Mouse (Mus musculus) induced T-regulatory cell, adult 2 months (primary cell): ENCODE results near the gene Pld2.
"Not testable (repeated sequence)": the region's sequence is repeated elsewhere in the genome, so short reads cannot be mapped to it uniquely, and the experiment has no call there.

Experiments used
- DNase-seq: peaks from one replicate; pipeline ENCODE4 v3.0.0-alpha.2; 2012; ENCODE audit warnings: low read depth

Pld2 gene

DNA sequence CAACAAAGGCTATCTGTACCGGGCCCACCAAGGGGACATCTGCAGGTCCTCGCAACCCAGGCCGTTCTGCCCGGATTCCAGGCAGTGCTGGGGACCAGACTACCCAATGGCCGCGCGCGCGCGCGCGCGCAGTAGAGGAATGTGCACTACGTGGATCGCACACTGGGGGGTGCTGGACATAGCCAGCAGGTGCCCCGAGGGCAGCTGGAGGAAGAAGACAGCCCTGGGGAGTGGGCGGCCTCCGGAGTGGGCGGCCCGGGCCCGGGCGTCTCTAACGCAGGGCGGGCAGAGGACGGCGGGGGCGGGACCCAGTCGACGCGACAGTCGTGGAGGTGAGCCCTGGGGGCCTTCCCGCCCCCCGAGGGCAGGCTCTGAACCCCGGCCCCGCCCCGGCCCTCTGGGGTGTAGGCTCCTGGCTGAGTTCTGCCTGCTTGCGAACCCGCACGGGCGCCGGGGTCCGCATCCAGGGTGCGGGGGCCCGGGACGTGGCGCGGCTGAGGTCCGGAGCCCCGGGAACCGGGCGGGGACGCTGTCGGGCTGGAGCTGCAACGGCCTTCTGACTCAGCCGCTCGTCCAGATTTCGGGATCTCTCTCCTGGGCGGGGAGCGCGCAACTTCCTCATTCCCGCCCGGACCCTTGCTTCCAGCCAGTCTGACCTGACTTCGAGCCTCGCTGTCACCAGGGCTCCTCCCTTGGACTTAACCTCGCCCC, at the start of gene Pld2:
Gene Pld2 (plus strand): TSS at position 188 of the 711 bp plus-strand sequence.
- DNase-seq: peak; percentile 91

DNA sequence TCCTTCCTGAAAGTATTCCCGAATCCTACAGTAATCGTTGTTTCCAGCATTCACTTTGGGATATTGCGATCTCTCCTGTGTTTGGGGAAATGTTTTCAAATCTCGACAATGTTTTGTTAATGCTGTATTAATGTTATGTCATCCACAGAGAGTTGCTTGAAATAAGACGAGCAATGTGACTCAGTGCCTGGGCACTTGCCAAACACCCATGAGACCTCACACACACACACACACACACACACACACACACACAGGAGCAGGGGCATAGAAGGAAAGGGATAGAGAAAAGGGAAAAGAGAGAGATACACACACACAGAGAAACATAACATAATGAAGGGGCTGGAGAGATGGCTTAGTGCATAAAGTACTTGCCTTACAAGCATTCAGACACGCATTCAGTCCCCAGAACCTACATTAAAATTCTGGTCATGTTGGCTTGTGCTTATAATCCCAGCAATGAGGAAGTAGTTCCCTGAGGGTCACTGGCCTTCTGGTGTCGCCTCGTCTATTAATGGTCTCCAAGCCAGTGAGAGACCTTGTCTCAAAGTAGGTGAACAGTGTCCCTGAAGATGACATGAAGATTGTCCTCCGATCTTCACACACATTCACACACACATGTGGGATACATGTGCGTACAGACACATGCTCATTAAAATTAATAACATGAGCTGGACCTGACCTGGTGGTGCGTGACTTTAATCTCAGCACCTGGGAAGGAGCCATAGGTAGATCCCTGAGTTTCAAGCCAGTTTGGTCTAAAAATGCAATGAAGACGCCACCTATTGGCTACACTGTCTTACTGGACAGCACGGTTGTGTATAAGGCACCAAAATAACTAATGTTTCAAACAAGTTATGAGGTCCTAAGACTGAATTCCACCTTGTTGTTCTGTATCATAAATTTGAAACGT, 40.0 kb upstream of the Pld2 start:
- peak; percentile 47 for DNase-seq

DNA sequence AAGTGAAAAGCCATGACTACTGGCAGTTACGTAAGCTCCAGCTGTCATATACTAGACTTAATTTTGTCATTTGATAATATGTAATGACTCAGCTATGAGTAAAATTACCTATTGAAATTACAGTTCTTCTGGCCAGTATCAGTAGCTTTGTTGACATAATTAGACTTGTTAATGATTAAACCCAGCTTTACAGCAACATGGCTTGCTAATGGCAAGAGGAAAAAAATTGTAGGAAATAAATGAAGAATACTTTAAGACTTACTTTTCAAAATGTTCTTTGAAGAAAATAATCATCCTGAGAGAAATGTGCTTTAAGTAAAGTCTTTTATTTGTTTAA, 39.4 kb upstream of the Pld2 start:
- DNase-seq: no peak

DNA sequence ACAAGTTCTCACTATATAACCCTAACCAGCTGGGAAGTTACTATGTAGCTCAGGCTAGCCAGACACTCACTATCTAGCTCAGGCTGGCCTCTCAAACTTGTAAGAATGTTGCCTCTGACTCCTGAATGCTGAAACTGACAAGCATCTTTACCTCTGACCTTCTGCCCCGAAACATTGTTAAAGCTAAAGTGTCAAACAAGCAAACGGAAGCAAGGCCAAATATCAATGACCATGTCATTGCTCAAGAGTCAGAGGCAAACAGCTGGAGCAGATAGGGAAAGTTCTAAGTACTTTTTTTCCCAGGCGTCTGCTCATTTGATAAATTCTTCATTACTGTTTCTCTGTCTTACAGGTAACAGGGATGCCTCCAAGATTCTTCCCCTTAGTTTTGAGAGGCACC, 37.8 kb upstream of the Pld2 start:
- DNase-seq: no peak

DNA sequence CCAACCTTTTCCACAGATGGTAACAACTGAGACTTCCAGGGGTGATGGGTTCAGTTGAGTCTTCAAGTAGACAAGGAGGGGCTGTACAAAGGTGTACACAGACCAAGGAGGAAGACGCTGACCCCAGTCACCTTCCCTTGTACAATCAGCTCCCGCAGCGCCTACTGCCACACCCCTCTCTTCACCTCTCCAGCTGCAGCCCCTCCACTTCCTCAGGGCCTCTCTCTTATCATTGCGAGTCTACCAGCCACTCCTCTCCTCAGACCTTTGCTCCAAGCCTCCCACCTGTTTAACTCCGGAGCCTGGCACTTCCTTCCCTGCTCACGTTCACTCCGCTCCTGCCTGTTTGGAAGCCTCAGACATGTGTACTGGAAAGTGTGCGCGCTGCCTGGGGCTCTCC, 34.9 kb upstream of the Pld2 start, which contains the start of gene Tm4sf5:
Gene Tm4sf5 (plus strand): TSS at position 275 of the 400 bp plus-strand sequence.
- no peak for DNase-seq

DNA sequence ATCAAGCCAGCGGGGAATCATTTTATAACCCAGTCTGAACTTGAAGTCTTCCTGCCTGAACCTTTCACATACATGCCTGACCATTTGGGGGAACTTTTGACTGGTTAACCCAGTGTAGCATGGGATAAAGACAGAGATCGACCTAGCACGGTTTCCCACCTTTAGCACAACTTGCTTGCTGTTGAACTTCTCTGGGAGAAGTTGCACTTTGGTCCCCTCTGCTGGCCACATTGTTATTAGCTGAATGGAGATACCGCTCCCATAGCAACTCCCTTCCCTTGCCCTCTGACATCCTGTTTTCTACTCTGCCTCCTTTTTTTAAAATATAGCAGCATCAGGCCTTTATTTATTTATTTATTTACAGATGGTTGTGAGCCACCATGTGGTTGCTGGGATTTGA, 33.5 kb upstream of the Pld2 start:
- DNase-seq: peak; percentile 89

DNA sequence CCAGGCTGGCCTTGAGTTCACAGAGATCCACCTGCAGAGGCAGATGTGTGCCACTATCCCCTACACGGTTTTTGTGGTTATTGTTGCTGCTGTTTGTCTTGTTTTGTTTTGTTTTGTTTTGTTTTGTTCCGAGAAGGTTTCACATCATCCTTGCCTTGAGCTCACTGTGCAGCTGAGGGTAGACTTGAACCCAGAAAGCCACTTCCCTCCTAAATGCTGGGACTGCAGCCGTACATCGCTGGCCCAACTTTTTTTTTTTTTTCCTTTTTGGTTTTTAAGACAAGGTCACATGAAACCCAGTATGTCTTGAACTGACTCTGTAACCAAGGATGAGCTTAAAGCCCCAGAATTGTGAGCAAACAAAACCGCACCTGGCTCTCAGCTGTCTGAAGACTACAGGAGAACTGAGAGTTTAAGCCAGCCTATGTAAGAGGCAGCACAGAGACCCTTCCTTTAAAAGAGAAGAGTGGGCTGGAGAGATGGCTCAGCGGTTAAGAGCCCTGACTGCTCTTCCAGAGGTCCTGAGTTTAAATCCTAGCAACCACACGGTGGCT, 32.8 kb upstream of the Pld2 start:
- no peak for DNase-seq

DNA sequence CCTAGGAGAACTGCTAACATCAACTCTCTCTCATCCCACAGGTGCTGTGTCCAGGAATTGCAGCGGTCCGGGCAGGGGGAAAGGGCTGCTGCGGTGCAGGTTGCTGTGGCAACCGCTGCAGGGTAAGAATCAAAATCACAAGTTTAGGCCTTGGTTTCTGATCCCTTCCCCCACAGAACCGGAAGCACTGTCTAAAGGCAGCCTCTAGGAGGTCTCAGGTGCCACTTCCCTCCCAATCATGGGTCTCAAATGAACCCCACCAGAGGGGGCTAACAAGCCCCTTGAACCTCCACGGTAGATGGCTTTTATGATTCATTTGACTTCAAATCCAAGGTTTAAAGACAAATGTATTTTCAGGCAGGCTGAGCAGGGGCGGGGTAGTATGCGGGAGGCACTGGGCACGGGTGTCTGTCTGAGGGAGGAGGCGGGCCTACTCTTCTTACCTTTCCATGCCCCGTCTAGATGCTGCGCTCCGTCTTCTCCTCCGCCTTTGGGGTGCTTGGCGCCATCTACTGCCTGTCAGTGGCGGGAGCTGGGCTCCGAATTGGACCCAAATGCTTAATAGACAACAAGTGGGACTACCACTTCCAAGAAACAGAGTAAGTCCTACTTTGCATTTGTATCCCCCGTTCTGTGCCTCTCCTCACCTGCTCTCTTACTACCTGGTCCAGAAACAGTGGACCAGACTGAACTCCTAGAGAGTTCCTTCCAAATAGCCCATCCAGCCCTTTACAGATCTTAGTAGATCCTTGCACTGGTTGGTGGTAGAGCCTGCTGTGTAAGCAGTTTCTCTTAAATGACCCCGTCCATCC, 29.9 kb upstream of the Pld2 start:
- peak; percentile 86 for DNase-seq

DNA sequence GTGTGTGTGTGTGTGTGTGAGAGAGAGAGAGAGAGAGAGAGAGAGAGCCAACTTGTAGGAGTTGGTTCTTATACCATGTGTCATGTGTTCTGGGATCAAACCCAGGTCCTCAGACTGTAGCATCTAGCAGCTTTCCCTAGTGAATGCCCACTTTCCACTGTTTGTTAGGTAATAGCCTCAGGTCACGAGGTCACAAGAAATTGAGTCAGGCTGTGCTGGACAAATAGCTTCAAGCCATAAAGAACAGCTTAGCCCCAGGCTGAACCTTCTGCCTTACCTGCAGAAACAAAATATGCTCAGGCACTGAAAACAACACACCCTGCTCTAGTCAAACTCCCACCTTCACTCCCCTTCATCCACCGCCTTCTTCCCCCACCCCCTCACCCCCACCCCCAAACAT, 28.6 kb upstream of the Pld2 start:
- no peak for DNase-seq

DNA sequence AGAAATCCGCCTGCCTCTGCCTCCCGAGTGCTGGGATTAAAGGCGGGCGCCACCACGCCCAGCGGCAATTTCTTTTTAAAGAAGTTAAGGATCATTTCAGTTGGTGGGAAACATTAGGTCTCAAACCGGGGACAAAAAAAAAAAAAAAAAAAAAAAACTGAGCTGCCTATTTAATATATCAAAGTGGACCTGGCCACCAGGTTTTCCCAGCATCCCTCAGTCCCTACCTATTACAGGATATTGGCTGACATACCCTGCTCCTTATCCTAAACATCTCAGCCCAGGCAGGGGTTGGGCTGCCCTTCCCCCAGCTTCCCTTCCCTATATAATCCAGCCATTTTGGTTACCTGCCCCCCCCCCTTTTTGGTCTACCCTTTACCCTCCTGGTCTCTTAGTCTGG, 28.0 kb upstream of the Pld2 start:
- DNase-seq: no peak

DNA sequence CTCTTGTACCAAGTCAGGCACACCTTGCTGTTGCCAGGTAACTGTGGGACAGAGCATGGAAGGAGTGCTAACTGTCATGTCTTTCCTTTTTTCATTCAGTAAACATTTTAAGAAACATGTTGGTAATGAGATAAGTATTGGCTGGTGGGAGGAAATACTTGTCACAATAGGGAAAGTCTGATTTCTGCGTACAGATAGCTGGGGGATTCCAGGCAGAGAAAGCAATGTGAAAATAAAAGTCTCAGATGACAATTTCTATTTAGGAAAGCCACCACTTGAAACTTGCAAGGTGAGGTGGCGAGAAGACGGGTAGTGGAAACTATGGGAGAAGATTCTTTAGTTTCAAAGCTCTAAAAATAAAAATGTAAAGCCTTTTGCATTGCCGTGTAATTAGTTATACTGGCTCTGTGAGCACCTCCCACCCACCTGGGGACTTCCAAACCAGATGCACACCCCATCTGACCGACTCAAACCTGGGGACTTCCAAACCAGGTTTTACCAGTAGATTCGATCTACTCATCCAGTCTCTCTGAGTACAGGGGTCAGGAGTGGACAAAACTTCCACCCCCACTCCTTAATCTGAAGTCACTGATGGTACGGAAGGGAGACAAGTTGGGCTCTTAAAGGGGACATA, 27.0 kb upstream of the Pld2 start:
- peak; percentile 72 for DNase-seq

DNA sequence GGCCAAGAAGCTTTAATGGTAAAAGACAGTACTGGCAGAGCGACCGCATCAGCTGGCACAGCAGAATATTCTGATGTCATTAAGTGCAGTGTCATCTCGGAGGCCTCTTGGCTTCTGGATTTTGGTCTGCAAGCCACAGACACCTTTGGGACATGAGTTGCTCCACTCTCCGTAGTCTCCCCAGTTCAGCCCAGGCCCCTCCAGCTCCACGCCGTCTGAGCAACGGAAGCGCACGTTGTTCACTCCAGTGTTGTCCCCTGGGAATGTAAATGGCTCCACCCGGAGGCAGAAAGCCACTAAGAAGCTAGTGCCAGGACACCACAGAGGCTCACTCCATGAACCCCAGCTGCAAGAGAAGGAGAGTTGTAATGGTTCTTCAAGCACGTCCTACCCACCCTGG, 26.3 kb upstream of the Pld2 start:
- DNase-seq: no peak

DNA sequence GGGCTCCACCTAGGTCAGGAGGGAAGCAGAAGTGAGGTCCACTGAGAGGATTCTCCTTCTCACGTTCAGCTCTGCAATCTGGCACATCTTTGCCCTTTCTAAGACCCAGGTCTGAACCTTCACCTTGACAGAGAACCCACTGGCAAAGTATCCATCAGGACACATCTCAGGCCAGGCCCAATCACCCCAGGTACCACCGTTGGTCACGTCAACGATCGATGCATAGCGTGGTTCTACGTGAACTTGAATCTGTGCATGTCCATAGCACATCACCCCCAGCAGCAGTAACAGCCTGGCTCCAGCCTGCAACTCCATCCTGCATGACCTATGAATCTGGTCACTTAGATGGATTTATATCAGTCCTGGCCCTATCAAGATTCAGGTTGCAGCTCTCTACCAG, 25.6 kb upstream of the Pld2 start, which contains the start of gene Vmo1:
Gene Vmo1 (minus strand): TSS at position 329 of the 400 bp plus-strand sequence.
- DNase-seq: no peak

DNA sequence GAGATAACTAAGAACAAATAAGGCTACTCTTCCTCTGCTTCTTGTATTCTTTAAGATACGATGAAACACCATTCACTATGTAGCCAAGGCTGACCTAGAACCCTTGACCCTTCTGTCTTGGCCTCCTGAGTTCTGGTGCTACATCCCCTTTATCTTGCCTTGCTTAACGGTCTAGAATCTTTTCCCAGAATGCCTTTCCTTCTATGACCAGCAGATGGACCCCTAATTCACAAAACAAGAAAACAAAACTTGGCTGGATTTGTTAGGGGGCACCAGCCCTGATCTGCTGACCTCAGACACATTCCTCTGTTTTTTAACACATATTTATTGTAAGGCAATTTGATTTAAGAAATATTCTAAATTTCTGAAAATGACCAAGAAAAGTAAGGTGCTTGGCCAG, 23.5 kb upstream of the Pld2 start:
- peak; percentile 81 for DNase-seq

DNA sequence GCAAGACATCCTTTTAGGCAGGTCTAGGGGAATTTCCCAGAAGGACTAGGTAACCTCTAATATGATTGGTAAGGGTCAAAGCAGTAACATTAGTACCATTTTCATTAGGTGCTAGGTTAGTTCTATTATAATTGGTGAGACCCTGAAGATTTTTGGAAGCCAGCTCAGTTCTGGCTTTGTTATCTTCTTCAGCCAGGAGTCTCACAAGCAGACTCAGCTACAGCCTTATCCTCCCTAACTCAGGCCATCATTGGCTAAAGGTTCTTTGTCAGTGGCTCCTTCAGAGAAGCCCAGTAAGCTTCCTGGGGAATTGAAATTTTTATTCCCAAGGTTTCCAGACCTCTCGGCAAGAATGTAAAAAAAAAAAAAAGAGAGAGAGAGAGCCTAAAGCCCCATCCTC, 21.4 kb upstream of the Pld2 start:
- DNase-seq: no peak

DNA sequence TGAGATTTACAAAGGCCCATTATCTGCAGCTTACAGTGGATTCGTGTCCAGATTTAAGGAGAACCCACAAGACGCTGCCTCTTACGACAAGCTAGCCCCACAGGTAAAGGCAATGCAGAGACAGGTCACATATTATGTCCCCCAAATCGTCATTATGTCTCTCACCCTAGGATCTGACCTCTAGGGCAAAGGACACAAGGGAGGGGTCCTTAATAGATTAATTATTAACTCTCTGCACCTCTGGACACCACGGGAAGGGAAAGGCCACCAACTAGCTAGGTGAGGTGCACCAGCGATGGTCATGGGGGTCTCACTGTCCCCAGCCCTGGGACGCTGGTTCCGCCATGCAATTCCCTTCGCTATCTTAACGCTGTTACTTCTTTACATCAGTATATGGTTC, 20.9 kb upstream of the Pld2 start, which contains the start of gene Gltpd2:
Gene Gltpd2 (plus strand): TSS at position 274 of the 400 bp plus-strand sequence.
- DNase-seq: no peak

DNA sequence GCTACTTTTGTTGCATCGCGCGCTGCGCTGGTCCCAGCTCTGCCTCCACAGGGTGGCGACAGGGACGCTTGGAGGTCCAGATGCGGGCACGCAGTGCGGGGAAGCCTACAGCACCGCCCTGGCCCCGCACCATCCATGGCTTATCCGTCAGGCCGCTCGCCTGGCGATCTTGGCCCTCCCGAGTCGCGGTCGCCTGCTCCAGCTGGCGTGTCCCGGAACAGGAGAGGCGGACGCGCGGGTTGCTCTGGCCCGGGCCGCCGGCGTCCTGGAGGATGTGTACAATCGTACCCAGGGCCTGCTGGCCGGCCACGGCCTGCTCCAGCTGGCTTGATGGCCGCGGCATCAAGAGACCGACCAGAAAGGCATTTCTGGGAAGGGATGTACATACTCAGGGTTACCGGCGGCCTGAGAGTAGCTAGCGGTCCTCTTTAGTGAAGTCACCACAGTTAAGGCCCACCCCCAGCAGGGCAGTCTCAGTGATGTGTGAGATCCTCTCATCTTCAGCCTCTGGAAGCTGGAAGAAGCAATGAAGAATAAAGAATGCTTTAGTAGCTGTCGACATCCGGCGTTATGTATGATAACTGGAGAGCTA, 19.6 kb upstream of the Pld2 start:
- no peak for DNase-seq

DNA sequence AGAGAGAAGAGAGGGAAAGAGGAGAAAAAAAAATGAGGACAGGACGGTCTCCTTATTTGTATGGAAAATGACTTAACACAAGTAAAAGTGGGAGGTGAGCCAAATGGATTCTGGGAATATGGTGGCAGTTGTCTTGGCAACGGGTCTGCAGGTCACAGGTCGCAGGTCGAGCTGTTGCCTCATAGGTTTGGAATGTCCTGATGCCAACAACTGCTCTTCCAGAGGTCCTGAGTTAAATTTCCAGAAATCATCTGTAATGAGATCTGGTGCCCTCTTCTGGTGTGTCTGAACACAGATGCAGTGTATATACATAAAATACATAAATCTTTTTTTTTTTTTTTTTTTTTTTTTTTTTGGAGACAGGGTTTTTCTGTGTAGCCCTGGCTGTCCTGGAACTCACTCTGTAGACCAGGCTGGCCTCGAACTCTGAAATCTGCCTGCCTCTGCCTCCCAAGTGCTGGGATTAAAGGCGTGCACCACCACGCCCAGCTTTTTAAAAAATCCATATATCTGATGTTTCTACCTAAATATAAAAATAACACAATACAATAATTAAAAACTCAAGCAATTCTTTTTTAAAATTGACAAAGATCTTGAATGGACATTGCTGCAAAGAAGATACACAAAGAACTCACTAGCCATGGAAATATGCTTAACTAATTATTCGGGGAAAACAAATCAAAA, 16.4 kb upstream of the Pld2 start:
- DNase-seq: not testable (repeated sequence)

DNA sequence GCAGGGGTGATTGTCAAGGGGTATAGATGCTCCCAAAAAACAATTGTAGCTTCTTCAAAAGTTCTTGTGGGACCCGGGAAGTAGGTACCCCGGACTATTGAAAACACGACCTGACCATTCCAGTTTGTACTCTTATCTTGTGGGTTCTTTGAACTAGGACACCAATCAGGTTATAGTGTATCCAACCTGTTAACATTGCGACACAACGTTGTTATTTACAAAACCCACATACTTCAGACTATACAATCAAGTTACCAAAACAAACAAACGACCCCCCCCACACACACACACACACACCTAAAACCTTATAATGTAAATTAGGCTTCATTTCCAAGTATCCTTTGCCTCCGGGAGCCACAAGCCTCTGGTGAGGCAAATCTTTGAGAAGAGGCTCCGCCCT, 15.1 kb upstream of the Pld2 start:
- no peak for DNase-seq

DNA sequence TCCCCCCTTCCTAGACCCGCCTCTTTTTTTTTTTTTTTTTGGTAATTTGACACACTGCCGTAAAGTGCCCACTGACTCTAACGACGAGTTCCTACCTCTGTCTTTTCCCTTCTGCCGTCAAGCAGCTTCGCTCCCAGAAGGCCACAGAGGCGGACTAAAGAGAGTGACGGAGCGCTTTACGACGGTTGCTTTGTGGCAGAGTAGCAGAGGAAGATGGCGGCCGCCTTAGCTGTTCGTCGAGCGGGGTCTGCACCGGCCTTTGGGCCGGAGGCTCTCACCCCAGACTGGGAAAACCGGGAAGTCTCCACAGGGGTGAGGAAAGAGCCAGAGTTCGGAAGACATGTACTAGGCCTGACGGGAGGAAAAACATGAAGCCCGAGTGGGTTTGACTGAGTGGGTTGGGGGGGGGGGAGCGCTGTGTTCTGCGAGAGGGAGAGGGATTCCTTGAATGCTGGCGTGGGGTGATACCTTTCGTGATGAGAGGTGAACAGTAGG, 14.6 kb upstream of the Pld2 start, which contains the start of gene Psmb6:
Gene Psmb6 (plus strand): TSS at position 184 of the 495 bp plus-strand sequence.
- peak; percentile 97 for DNase-seq
